Mouse (Mus musculus) erythroblast, adult 5-6 weeks (primary cell): Measurements from ENCODE around the gene Tnik. TPM values are rescaled to one million over a fixed set of nuclear protein-coding genes. Genes with fewer than 3 reads are reported as not detected.

Experiments used
- ATAC-seq: replicated peaks from 2 replicates; pipeline ENCODE4 v1.8.0; 2016; ENCODE audit warnings: moderate number of reproducible peaks, mild to moderate bottlenecking, moderate TSS enrichment, inconsistent platforms; ENCODE audit not compliant: poor library complexity, low FRiP score, severe bottlenecking
- total RNA-seq, 2 experiments: library from RNA; stranded (forward) in 1 of 2; stranded (reverse) in 1 of 2; fragments of 150-400 nt in 1 of 2; fragments of 200-764, 138-1000 nt in 1 of 2; gene quantifications; 2 replicates each; pipeline versions ENCODE4 v1.2.3 to v1.2.4; 2015 to 2017; ENCODE audit warnings: low replicate concordance in 2 of 2

Gene Tnik
- total RNA-seq, 2 experiments from 2014 or later, result 0.19 to 2.2 TPM

- ATAC-seq, result no peak
These were observed 1.2 kb downstream of the Tnik start for GRCm38 (mm10) chr3:28263948-28264840.

DNA sequence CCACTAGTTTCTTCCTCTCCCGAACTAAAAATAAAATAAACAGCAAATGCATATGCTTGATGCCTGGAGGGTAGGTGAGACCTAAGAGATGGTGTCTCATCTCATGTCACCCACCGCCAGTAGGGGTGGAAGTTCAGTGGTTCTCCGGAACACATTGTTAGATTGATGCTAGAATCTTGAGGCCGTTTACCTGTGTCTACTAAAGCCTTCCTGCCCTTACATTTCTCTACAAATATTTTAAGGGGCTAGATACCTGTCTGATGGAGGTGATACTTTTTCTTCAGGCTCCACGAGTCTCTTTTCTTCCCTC lies 1.8 kb downstream of the Tnik start:
- no peak for ATAC-seq

DNA sequence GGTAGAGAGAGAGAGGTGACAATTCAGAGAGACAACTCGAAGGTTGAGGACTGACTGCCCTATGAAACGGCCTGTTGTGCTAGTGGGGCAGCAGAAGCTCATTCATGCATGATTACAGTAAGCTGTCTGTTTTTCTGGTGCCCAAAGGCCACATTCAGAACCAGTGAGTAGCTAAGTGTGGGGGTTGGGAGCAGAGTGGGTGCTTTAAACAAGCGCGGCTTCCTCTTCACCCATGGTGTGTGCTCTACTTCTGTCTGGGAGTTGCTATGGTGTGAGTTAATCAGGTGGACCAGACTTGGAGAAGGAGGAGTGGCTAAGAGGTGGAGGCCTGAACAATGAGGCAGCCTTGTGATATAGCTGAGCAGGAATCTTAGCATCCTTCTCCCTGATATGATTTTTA lies 2.2 kb downstream of the Tnik start:
- no peak for ATAC-seq

DNA sequence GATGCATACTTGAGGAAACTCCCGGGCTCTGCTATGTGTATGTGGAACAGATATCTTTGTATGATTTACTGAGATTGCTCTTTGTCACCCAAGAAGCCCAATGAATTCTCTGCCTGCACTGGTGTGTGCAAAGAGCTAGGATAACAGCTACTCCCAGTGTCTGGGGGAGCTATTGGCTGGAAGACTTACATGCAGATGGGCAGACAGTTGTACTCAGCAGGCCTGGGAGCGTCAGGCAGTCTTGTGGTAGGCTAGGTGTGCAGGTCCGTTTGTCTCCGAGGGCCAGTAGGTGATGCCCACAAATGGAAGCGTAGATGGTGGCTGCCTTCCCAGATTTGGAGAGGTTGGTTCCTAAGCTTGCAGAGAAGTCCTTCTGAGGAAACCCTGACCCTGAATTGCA lies 2.6 kb downstream of the Tnik start:
- ATAC-seq, result no peak

DNA sequence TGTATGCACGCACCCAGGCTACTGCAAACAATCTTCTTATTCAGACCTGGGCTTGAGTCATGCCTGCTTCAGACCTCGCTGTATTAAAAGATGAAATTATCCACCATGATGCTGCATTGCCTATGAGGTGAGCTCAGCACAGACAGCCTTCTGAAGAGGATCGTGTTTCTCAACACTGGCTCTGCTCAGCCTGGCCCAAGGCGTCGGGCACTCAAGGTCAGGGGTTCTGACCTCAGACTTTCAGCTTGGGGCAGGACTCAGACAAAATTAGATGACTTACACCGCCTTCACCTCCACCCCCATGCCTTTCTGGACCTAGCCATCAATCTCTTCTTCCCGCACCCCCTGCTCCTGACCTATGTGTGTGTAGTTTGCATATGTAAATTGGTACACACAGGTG lies 4.2 kb downstream of the Tnik start:
- no peak for ATAC-seq

DNA sequence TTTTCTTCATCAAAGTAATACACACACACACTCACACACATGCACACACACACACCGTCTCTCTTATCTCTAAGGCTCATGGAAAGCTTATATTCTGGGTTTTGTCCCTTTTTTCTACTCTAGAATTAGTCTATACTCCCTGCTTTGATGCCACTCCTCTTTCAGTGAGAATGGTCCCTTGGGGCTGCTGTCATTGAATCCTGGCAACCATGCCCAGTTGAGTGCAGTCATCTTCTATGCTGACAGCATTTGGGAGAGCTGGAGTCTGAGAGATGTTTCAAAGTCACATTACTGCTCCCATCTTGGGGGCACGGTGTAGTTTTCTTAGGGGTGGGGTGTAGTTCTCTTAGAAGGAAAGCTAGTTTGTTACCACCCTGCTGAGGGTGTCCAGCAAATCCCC lies 6.7 kb downstream of the Tnik start:
- no peak for ATAC-seq

DNA sequence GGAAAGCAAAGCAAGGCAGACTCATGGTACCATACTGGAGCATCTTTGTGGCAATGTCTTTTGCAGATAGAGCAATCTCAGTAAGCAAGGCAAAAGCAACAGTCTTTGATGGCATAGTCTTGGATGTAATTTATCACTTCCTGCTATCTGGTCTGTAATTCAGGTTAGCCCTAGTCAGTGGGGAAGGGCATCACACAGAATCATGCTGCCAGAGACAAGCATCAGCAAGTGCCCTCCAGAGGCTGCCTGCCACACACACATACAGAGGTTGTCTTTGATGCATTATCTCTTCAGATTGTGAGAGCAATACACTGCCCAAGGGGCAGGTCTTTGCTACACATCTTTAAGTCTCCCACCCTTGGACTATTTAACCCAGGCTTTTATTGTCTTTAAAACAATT lies 8.9 kb downstream of the Tnik start:
- no peak for ATAC-seq

GRCm38 (mm10) chr3:28274763-28275162 lies 11.7 kb downstream of the Tnik start:
- no peak for ATAC-seq

DNA sequence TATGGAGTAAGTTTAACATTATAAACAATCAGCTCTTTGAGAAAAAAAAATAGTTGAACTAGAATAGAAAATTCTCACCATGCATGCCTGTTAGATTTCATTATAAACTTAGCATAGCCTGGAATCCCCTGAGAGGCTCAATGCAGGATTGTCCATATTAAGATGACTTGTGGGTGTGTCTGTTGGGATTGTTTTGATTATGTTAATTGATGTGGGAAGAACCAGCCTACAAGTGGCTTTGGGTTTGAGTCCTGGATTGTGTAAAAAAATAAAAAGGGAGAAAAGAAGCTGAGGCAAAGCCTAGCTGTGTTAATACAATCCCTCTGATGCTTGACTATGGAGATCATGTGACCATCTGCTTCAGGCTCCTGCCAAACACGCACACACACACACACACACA lies 26.7 kb downstream of the Tnik start:
- ATAC-seq, result no peak

- ATAC-seq, result peak; percentile 79
These were observed 38.4 kb downstream of the Tnik start for GRCm38 (mm10) chr3:28301378-28301777.

GRCm38 (mm10) chr3:28303915-28304314 lies 40.9 kb downstream of the Tnik start:
- no peak for ATAC-seq

DNA sequence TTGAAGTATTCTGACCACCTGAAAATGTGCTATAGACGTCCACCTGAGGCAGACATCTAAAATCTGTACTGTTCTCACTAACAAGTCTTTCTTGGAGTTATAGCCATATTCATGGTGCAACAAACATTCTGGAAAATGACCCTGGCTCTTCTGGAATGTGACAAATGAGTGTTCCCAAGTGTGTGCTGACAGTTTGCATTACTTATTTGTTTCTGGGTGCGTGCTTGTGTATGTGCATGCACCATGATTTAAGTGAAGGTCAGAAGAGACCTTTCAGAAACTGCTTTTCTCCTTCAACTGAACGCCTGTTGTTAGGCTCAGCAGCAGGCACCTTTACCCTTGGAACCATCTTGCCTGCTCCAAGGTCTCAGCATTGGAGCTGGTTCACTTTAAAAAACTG lies 43.8 kb downstream of the Tnik start:
- no peak for ATAC-seq

- ATAC-seq, result no peak
These were observed 51.4 kb downstream of the Tnik start for GRCm38 (mm10) chr3:28314438-28314837.

- no peak for ATAC-seq
These were observed 54.3 kb downstream of the Tnik start for GRCm38 (mm10) chr3:28317339-28317738.

DNA sequence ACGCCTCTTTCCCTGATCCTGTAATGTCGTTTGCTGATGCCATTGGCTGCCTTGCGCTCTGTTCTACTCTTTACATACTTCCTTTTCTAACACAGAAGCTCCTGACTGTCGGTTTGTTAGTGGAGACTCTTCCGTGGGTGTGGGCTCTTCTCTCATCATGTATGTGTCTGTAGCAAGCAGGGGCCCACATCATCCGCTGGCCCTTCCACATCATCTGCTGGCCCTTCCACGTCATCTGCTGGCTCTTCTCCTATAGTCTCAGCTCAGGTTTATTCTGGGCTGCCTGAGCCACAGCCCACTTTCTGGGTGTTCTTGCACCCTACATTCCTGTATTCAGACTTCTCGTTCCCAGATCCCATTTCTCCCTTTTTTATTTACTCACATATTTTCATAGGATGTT lies 58.6 kb downstream of the Tnik start:
- ATAC-seq, result no peak

DNA sequence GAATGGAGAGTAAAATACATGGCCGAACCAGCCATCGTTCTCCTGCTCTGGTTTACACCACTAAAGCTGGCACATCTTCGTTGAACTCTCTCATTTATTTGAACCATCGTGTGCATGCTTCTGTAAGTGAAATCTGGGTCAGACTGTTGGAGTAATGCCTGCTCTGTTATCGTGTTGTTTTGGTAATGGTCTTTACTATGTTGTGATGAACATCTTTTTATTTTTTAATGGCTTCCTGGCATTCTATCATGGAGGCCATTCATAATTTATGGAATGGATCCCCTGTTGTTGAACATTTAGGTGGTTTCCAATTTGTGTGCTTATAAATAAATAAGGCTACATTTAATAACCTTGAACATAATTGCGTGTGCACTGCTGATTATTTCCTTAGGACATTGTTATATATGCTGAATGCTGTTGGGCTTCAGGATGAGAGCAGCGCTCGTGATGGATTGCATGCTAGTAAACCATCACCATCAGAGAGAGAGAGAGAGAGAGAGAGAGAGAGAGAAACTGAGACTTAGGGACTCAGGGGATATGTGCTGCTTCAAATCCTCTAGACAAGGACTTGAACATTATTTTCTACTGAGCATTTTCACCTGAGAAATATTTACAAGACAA lies 62.7 kb downstream of the Tnik start:
- no peak for ATAC-seq

GRCm38 (mm10) chr3:28332316-28332715 lies 69.3 kb downstream of the Tnik start:
- no peak for ATAC-seq

GRCm38 (mm10) chr3:28333869-28334268 lies 70.9 kb downstream of the Tnik start:
- no peak for ATAC-seq

- ATAC-seq, result no peak
These were observed 71.5 kb downstream of the Tnik start for GRCm38 (mm10) chr3:28334547-28334946.

DNA sequence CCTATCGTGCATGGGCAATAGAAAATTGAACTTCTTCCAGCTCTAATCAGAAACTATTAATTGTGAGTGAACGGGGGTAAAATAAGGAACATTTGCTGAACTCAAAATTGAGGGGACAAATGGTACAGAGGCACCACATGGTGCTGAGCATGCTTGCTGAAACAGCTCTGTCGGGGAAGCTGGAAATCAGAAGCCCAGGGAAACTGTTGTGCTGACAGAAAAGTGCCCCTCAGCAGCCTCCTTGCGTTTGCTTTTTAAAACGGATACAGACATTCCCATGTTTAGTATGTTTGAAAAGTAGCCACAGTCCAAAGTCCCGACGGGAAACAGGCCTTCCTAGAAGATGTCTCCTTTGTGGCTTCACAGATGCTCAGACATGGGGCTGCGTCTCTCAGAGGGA lies 77.1 kb downstream of the Tnik start:
- ATAC-seq, result no peak

- no peak for ATAC-seq
These were observed 80.2 kb downstream of the Tnik start for GRCm38 (mm10) chr3:28343204-28343603.

GRCm38 (mm10) chr3:28343661-28344060 lies 80.6 kb downstream of the Tnik start:
- ATAC-seq, result no peak
